Mouse (Mus musculus): ENCODE results near the gene Mrpl54.
"Not testable (repeated sequence)": the region's sequence is repeated elsewhere in the genome, so short reads cannot be mapped to it uniquely, and the experiment has no call there.

Gene Mrpl54

DNA sequence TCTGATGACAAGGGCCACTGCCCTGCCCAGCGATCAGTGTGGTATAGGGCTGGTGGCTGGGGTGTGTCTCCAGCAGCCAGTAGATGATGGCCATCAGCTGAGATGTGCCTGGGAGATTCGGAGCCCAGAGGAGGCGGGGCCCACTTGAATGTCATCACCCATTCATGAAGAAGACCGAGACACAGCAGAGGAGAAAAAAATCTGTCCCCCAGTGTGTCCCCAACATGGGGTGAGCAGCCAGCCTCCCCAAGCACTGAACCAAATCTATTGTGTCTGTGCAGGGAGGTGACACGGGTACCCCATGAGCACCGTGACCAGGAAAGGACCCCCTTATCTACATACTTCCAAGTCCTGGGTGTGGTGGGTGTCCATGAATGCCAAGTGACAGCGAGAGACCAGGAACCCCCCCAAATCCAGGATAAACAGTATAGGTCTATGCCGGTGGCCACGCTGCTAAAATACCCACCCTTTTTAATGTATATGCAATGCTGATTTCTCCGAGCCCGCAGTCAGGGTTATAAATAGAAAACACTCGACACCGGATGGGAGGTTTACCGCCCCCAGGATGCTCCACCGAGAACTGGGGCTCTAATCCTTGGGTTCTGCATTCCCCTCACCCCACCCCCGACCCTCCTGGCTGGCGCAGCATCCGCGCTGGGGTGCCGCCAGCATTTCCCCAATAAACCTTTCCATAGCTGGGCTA lies 36.8 kb downstream of the Mrpl54 start:
- no peak for DNase-seq (ENCODE audit: low spot score in 2 of 2)

DNA sequence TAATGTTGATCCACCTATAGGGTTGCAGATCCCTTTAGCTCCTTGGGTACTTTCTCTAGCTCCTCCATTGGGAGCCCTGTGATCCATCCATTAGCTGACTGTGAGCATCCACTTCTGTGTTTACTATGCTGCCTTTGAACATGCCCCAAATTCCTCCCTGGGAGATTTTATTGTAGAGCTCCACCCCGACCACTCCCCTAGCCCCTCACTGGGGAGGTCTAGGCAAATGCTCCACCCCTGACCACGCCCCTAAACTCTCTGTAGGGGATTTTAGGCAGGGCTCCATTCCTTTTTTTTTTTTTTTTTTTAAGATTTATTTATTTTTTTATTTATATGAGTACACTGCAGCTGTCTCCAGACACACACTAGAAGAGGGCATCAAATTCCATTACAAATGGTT lies 43.0 kb downstream of the Mrpl54 start:
- not testable (repeated sequence) for DNase-seq (ENCODE audit: low spot score in 2 of 2)

DNA sequence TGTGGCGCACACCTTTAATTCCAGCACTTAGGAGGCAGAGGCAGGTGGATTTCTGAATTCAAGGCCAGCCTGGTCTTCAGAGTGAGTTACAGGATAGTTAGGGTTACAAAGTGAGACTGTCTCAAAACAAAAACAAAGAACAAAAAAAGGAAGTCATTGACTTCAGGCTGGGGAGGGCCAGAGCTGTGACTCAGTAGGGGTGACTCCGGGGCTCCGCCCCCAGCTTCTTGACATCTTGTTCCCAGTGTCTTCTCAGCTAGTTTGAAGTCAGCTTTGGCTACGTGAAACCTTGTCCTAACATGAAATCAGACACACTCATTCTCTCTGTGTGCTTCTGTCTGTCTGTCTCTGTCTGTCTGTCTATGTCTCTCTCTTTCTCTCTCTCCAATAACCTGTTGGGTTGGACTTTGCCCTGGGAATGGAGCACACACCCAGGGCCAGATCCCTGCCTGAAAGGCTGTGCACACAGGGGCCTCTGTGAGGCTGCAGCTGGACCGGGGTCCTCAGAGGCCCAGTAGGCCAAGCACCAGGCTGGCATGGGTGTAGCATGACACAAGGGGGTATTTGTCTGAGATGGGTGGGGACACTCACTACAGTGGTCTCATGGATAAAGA lies 45.2 kb downstream of the Mrpl54 start:
- no peak for DNase-seq (ENCODE audit: low spot score in 2 of 2)

DNA sequence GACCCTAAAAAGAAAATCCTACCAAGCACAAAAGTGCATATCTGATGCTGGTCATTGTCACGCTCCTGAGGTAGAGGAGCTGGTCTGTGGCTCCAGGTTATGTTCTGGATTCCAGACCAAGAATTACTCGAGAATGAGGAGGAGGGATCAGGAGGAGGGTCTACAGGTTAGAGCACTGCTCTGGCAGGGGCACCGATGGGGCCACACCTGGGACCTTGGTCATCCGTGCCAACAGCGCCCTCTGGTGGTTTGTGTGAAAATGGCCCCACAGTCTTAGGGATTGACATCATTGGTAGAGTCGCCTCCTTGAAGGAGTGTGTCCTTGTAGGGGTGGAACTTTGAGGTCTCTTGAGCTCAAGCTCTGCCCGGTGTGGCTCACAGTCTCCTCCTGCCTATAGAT lies 48.8 kb downstream of the Mrpl54 start:
- peak in 1 of 2 experiments; percentile 54 for DNase-seq (ENCODE audit: low spot score in 2 of 2)

DNA sequence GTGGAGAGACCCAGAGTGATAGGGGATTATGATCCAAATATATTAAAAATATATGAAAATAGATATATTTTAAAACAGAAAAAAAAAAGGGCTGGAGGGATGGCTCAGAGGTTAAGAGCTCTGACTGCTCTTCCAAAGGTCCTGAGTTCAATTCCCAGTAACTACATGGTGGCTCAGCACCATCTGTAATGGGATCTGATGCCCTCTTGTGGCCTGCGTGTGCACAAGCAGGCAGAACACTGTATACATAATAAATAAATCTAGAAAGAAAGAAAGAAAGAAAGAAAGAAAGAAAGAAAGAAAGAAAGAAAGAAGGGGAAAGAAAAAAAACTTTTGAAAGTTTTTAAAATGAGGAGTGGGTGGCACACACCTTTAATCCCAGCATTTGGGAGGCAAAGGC lies 49.5 kb downstream of the Mrpl54 start:
- DNase-seq (ENCODE audit: low spot score in 2 of 2) = not testable (repeated sequence)

DNA sequence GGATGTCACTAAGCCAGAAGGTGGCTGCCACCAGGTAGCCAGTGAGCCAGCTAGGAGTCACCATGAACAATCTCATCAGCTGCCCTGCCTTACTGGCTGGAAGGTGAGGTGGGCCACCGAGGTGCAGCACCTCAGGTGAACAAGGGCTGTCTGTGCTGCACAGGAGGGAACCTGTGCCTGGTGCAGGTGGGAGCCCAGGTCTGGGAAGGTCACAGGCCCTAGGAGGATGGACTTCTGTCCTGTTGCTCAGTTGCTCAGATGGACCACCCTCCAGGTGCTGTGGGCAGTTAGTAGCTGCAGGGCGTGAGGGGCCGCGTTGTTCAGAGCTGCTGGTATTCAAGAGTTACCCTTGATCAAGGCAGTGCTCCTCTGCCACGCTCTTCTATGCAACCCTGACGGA lies 49.9 kb downstream of the Mrpl54 start:
- DNase-seq (ENCODE audit: low spot score in 2 of 2) = no peak

DNA sequence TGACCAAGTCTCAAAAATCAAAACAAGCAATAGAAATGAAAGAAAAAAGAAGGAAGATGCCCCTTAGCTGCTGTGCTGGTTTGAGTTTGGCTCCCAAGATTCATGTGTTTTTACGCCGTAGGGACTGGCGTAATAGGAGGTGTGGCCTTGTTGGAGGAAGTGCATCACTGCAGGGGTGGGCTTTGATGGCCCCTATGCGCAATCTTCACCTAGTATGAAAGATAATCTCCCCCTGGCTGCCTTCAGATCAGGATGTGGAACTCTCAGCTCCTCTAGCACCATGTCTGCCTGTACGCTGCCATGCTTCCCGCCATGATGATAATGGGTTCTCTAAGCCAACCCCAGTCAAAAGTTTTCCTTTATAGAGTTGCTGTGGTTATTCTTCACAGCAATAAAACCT lies 50.5 kb downstream of the Mrpl54 start:
- DNase-seq (ENCODE audit: low spot score in 2 of 2) = no peak

Data from frontal cortex, postnatal 10 days (tissue).